Mouse (Mus musculus): ENCODE measurements around the gene Dmpk.
A peak's percentile ranks its signal among the peaks of the same experiment; 100 is the strongest.
"Not testable (repeated sequence)": the region's sequence is repeated elsewhere in the genome, so short reads cannot be mapped to it uniquely, and the experiment has no call there.

Dmpk gene

DNA sequence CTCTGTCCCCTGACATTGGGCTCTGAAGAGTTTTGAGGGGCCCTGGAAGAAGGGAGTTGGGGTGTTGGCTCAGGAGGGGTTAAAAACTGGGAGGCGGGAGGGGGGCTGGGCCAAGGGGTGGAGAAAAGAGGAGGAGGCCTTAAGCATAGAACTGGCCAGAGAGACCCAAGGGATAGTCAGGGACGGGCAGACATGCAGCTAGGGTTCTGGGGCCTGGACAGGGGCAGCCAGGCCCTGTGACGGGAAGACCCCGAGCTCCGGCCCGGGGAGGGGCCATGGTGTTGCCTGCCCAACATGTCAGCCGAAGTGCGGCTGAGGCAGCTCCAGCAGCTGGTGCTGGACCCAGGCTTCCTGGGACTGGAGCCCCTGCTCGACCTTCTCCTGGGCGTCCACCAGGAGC, at the start of gene Dmpk:
Gene Dmpk (plus strand): TSS at position 149 of the 400 bp plus-strand sequence.
- no peak for DNase-seq (ENCODE audit: low read depth)

DNA sequence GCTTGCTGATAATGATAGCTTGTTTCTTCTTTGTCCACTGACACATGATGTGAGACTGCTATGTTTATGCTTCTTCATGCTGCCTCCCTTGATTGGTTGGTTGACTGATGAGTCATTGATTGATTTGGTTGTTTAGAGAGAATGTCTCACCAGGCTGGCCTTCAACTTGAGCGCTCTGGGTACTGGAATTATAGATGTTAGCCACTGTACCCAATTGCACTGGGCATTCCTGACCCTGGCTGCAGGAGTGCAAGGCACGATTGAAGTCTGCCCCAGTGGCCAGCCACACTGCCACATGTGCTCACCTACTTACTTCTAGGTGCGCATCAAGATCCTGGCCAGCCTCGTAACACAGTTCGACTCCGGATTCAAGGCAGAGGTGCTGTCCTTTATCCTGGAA, 39.0 kb upstream of the Dmpk start:
- DNase-seq (ENCODE audit: low read depth), result no peak

DNA sequence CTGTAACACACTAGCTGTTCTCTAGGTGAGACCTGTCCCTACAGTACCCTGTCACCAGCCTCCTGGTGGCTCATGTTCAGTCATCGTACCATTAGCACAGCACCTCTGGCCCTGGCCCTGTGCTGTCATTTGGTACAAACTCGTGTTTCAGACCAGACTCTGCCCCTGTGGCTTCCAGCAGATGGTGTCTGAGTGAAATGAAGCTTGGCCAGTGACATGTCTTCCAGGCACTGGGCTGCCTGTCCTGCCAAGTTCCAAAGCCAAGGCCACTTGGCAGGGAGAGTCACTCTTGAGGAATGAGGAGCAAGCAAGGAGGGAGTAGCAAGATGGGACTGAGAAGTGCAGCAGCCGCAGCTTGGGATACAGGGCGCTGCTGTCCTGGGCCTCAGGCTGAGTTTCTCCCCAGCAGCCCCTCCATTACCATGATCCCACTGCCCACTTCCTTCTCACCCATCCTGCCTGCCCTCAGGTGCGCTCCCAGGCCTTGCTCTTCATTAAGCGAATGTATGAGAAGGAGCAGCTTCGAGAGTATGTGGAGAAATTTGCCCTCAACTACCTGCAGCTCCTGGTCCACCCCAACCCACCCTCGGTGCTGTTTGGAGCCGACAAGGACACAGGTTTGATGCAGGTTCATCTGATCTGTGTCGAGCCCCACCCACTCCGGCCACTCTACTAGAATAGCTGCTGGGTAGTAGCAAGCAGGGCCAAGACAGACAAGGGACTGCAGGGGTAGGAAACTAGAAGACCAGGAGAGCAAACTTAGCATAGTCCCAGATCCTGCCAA, 37.2 kb upstream of the Dmpk start:
- no peak for DNase-seq (ENCODE audit: low read depth)

DNA sequence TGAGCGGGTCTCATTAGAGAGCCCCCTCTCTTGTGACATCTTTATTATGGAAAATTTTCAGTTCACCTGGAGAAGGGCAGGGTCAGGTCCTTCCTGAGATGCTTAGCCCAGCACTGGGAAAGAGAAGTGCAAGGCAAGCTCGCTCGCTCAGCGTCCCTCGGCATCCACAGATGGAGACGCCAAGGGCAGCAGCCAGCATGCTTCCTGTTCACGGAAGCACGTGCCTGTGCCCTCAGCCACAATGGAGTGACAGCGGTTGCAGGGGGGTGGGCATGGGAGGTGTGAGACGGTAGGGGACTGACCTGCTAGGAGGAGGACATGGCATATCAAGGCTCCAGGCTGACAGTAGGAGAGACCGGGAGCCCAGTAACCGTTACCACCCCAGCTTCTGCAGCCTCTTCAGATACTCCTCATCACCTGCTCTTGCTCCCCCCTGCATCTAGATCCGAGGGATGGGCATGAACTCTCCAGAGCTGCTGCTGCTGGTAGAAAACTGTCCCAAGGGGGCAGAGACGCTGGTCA, 35.6 kb upstream of the Dmpk start:
- DNase-seq (ENCODE audit: low read depth), result no peak

DNA sequence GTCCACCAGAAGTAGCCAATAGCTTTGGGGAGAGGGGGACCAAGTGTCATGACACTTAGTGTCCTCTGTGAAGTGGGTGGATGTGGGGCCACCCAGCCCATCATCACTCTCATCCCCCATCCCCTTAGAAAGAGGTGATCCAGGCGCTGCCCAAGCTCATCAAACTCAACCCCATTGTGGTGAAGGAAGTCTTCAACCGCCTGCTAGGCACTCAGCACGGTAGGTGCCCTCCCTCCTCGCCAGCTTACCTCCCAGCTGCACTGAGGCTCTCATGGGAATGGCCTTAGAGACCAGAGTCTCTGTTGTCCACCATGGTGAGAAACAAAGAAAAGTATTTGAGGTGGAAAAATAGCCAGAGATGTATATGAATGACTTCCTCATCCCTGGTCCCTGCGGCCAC, 34.4 kb upstream of the Dmpk start:
- DNase-seq (ENCODE audit: low read depth), result no peak

DNA sequence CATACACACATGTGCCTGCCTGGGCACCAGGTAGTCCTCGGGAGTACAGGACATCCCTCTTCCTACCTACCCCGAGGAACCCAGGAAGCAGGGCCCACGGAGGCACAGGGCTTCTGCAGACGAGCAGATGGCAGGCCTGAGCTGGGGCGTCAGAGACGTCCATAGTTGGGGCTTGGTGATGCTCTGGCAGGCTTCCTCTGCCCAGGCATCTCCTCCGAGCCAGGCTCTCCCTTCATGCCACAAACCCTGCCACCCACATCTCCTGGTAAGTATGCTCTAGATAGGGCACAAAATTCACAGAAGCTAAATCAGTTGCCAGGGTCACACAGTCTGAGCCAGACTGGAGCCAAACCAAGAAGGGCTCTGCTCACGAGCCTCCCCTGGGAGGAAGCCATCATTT, 33.5 kb upstream of the Dmpk start:
- no peak for DNase-seq (ENCODE audit: low read depth)

DNA sequence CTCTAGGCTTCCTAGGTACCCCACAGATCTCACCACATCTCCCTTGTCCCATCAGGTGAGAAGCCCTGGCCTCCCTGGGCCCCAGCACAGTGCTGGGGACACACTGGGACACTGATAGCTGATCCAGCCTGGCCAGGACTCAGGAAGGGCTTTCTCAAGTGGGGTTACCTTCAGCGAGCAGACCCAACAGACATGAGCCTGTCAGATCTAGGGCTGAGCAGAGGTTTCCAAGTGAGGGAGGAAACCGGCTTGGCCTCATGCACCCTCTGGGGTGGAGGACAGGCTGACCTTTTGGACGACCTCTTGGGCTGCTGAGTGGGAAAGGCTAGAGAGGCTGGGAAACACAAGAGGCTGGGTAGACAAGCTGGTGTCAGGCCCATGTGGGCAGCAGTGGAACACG, 32.5 kb upstream of the Dmpk start:
- no peak for DNase-seq (ENCODE audit: low read depth)

DNA sequence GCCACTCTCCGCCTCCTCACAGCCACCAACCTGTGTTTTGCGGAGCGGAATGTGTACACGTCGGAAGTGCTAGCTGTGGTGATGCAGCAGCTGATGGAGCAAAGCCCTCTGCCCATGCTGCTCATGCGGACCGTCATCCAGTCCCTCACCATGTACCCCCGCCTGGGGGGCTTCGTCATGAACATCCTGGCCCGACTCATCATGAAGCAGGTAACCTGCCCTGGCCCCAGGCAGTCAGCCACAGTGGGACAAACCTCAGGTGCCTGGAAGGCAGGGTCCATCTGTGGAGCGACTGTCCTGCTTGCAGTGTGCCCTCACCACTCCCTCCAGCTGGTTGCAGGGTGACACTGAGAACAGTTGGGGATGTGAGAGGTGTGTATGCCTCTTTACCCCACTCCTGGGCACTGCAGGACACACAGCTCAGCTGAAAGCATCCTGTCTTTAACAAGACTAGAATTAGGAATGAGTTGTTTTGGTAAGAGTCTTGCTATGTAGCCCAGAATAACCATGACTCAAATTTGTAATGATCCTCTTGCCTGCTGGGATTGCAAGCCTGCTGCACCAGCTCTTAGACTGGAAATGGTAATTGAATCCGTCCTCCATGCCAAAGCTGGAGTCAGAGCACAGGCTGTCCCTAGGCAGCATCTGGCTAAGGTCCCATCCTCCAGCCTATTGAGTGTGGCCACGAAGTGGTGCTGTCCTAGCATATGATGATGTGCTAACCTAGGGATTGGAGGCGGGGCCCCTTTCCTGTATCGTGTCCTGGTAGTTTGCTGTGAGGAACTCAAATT, 31.1 kb upstream of the Dmpk start:
- no peak for DNase-seq (ENCODE audit: low read depth)

DNA sequence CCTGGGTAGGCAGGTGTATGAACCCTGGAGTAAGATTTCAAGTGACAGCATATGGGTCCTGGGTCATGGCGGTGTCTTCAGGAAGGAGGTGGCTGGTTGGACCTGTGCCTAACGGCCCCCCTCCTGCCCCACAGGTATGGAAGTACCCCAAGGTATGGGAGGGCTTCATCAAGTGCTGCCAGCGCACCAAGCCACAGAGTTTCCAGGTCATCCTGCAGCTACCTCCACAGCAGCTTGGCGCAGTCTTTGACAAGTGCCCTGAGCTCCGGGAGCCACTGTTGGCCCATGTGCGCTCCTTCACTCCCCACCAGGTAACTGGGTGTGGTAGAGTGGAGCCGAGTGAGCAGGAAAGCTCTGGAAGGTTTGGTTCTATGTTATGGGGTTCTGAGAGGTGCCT, 30.5 kb upstream of the Dmpk start:
- no peak for DNase-seq (ENCODE audit: low read depth)

DNA sequence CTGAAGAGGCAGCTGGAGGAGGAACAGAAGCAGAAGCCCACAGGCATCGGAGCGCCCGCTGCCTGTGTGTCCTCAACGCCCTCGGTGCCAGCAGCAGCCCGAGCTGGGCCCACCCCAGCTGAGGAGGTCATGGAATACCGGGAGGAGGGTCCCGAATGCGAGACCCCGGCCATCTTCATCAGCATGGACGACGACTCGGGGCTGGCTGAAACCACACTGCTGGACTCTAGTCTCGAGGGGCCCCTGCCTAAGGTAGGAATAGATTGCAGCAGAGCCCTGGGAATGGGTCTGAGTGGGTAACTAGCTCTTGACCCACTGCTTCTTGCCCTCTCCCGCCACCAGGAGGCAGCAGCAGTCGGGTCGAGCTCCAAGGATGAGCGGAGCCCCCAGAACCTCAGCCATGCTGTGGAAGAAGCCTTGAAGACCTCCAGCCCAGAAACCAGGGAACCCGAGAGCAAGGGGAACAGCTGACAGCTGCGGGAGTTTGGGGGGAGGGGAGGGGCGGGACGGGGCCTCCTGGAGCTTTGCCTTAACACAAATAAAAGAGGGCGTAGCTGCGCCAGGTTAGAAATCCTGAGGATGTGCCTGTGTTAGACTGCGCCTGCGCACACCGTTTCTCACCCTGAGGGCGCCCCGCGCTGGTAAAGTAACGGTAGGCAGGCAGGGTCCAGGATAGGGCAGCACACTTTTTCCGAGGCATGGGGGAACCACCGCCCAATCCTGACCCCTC, 29.4 kb upstream of the Dmpk start, which contains the start of gene Rsph6a:
Gene Rsph6a (plus strand): TSS at position 644 of the 730 bp plus-strand sequence.
- no peak for DNase-seq (ENCODE audit: low read depth)

DNA sequence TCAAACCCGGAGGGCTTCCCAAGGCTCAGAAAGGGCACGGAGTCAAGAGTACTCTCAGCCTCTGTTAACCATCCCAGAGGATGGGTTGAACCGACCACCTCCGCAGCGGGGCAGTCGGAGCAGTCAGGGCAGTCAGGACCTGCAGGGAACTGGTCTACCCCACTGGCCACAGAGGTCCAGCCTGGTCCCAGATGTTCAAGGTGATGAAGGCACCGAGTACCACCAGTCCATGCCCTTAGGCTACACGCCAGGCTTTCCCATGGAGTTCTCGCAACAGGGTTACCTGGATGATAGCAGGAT, 28.9 kb upstream of the Dmpk start:
- no peak for DNase-seq (ENCODE audit: low read depth)

DNA sequence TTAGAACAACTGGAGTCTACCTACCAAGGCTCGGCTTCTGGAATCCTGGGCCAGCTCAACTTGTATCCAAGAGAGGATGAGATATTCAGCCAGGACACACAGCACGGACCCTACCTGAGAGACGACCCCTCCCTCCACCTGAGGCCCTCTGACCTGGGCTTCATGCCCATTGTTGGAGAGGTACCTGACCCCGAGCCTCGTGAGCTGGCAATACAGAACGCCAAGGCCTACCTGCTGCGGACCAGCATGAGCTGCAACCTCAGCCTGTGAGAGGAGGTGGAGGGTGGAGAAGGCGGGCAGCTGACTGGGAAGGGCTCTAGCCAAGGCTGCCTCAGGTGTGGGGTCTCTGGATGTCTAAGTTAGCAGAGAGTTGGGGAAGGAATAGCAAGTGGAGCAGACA, 28.5 kb upstream of the Dmpk start:
- DNase-seq (ENCODE audit: low read depth), result no peak

DNA sequence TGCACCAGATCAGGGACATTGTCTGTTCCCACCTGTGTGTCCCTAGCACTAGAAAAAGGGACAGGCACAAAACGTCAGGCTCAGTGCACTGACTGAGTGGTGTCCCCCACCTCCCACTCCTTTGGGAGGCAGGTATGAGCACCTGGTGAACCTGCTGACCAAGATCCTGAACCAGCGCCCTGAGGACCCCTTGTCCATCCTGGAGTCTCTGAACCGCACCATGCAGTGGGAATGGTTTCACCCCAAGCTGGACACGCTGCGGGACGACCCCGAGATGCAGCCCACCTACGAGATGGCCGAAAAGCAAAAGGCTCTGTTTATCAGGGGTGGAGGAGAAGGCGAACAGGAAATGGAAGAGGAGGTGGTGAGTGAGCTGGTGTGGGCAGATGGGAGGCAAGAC, 26.2 kb upstream of the Dmpk start:
- DNase-seq (ENCODE audit: low read depth), result no peak

DNA sequence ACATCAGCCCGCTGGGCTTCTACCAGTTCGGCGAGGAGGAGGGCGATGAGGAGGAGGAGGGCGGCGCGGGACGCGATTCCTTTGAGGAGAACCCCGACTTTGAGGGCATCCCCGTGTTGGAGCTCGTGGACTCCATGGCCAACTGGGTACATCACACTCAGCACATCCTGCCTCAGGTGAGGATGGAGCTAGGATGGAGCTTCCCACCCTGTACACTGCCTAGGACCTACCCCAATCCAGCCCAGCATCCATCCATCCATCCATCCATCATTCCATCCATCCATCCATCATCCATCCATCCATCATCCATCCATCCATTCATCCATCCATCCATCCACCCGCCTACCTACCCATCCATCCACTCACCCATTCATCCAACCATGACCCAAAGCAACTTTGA, 17.8 kb upstream of the Dmpk start:
- DNase-seq (ENCODE audit: low read depth), result no peak

DNA sequence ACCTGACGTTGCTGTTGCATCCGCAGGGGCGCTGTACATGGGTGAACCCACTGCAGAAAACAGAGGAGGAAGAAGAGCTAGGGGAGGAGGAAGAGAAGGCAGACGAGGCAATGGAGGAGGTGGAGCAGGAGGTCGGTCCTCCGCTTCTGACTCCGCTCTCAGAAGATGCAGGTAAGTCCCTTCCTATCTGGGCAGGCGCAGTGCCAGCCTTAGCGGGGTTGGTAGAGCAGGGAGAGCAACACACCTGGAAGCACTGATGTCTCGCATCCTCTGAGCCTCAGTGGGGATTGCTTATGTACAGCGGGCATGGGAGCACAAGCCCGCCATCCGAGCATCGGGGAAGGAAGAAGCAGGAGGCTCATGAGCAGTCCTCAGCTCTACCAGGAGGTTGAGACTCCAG, 16.6 kb upstream of the Dmpk start:
- DNase-seq (ENCODE audit: low read depth), result no peak

DNA sequence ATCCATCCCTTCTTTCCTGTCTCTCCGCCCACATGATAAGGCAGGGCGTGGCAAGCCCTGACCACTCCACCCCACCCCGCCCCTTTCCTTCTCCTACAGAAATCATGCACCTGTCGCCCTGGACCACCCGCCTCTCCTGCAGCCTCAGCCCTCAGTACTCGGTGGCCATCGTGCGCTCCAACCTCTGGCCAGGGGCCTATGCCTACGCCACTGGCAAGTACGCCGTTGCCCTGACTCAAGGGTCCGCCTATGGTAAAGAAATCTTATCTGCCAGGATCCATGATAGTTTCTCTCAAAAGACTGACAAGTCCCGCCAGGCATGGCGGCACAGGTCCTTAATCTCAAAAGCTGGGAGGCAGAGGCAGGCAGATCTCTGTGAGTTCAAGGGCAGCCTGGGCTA, 15.7 kb upstream of the Dmpk start:
- no peak for DNase-seq (ENCODE audit: low read depth)

DNA sequence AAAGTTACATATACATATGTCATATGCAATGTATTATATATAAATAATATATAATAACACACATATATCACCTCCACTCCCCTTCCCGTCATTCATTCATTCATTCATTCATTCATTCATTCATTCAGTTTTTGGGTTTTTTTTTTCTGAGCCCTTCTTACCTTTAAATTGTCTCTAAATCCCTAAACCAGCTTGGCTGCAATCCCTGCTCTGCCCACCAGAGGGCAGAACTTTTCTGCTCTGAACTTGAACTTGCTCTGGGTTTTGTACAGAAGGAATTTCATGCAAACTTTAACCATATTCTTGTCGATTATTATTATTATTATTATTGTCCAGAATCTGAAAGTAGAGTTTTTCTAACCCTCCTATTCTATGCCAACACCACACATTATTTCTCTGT, 14.9 kb upstream of the Dmpk start:
- peak; percentile 79 for DNase-seq (ENCODE audit: low read depth)

DNA sequence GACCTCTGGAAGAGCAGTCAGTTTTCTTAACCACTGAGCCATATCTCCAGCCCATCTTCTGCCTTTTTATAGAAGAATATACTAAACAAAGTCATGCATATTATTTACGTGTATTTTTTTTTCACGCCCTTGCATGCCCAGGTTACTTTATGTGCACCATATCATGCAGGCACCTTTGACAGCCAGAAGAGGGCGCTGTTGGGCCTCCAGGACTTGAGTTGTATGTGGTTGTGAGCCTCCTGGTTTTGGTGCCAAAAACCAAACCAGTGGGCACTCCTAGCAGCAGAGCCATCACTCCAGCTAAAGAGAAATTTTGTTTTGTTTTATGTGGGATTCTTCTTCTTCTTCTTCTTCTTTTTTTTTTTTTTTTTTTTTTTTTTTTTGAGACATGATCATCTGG, 14.1 kb upstream of the Dmpk start:
- DNase-seq (ENCODE audit: low read depth), result peak; percentile 50

DNA sequence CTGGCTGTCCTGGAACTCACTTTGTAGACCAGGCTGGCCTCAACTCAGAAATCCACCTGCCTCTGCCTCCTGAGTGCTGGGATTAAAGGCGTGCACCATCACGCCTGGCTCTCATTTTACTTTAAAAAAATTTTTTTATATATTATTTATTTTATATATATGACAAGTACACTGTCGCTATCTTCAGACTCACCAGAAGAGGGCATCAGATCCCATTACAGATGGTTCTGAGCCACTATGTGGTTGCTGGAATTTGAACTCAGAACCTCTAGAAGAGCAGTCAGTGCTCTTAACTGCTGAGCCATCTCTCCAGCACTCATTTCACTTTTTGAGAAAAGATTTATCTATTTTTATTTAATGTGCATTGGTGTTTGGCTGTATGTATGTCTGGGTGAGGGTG, 12.6 kb upstream of the Dmpk start:
- DNase-seq (ENCODE audit: low read depth), result not testable (repeated sequence)

DNA sequence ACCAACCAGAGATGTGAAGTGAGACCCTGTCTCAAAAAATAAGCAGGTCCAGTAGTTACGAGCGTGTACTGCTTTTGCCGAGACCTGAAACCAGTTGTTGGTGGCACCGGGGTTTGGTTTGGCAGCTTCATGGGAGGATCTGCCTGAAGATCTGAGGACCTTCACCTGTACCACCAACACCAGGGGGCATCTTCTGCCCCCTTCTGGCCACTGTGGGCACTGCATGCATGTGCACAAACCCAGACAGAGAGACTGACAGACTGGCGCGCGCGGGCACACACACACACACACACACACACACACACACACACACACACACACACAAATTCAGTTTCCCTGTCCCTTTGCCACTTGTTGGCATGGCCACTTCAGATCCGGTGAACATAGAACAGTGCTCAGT, 10.1 kb upstream of the Dmpk start:
- DNase-seq (ENCODE audit: low read depth), result no peak

DNA sequence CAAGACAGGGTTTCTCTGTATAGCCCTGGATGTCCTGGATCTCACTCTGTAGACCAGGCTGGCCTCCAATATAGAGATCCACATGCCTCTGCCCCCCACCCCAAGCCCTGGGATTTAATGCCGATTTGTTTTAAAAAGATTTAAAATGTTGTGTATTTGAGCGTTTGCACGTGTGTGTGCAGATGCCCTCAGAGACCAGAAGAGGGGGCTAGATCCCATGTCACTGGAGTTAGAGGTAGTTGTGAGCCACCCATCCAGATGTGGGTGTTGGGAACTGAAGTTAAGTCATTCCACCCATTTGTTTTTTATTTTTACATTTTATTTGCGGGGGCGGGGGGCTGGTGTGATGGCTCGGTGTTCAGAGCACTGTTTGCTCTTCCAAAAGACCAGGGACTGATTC, 9.2 kb upstream of the Dmpk start:
- DNase-seq (ENCODE audit: low read depth), result no peak

DNA sequence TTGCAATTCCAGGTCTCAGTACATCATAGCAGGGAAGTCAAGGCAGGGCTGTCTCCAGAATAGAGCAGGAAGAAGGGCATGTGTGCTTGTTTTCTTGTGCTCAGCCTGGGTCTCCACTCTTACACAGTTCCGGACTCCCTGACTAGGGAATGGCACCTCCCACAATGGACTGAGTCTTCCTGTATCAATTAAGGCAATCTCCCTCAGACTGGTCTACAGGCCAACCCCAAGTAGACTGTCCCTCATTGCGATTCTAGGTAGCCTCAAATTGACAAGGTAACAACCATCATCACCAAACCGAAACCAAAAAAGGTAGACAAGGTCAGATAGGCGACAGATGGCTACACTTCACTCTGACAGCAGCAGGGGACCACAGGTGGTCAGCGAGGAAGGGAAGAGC, 8.4 kb upstream of the Dmpk start:
- no peak for DNase-seq (ENCODE audit: low read depth)
